Mouse (Mus musculus) stomach, embryonic 16.5 days (tissue): ENCODE measurements around the gene Plbd1. TPM values are rescaled to one million over a fixed set of nuclear protein-coding genes. Genes with fewer than 3 reads are reported as not detected.
A peak's percentile ranks its signal among the peaks of the same experiment; 100 is the strongest.

Experiments used
- ATAC-seq: fragments of 200-750 bp; cut with Nextera tagmentation; 2 replicates; pipeline ENCODE4 v1.8.0; 2017; ENCODE audit warnings: moderate number of reproducible peaks, moderate TSS enrichment; ENCODE audit not compliant: insufficient read depth, low FRiP score
- H3K27ac ChIP-seq: fragments of 300-500 bp; sonication (generic); 2 replicates; pipeline ENCODE4 v1.5.1; 2014; ENCODE audit warnings: low read length
- H3K27me3 ChIP-seq: fragments of 300-500 bp; sonication (generic); 2 replicates; pipeline ENCODE4 v1.6.1; 2014; ENCODE audit warnings: low read length, control low read depth, mixed read lengths; ENCODE audit not compliant: control insufficient read depth, insufficient read depth
- H3K36me3 ChIP-seq: fragments of 300-500 bp; sonication (generic); 2 replicates; pipeline ENCODE4 v1.6.1; 2014; ENCODE audit warnings: low read length; ENCODE audit not compliant: control insufficient read depth, insufficient read depth
- H3K4me1 ChIP-seq: fragments of 300-500 bp; sonication (generic); 2 replicates; pipeline ENCODE4 v1.6.1; 2014; ENCODE audit warnings: low read length, control low read depth, mixed read lengths; ENCODE audit not compliant: control insufficient read depth, insufficient read depth
- H3K4me2 ChIP-seq: fragments of 300-500 bp; sonication (generic); 2 replicates; pipeline ENCODE4 v1.6.1; 2014; ENCODE audit warnings: low read depth, low read length, mixed read lengths
- H3K4me3 ChIP-seq: fragments of 300-500 bp; sonication (generic); replicated peaks from 2 replicates; pipeline ENCODE4 v1.5.1; 2014; ENCODE audit warnings: mild to moderate bottlenecking, low read length
- H3K9ac ChIP-seq: fragments of 300-500 bp; sonication (generic); 2 replicates; pipeline ENCODE4 v1.6.1; 2014; ENCODE audit warnings: low read length
- H3K9me3 ChIP-seq: fragments of 300-500 bp; sonication (generic); replicated peaks from 2 replicates; pipeline ENCODE4 v1.6.1; 2016; ENCODE audit warnings: low read length, control low read depth; ENCODE audit not compliant: control insufficient read depth
- WGBS: fragments of 180-500 bp; shearing (Covaris S2); extraction: QIAGEN DNeasy Blood & Tissue Kit; methylation state at CpG from one replicate; pipeline ENCODE4 v1.1.7; 2014; 5-methylcytosine and 5-hydroxymethylcytosine counted together
- polyA plus RNA-seq: library from polyadenylated mRNA; unstranded; fragments of >200 nt; fragmentation: Nextera tagmentation; extraction: Ambion mirVana; gene quantifications from 2 replicates; pipeline ENCODE4 v1.2.1, GENCODE M21; 2015

Gene Plbd1
- 32.8 and 37.3 TPM in 2 replicates for polyA plus RNA-seq

DNA sequence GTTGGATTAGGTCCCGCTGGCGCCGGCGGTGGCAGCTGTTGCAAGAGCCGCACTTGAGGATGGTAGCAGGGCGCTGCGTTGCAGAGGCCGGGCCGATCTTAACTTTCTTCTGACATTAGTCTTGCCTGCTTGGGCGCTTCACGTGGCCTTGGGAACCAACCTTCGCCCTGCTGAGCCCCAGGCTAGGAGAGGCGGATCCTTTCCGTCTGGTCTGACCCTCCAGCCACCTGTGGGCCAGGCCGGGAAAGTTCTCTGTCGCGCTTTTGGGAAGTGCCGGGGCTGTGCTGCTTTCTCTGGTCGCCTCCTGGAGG is at the start of gene Plbd1:
Plbd1 (minus strand) TSS at position 223 of the 311 bp plus-strand sequence.
- H3K36me3 ChIP-seq, result no peaks in the 10 kb centered on the region
- peak within 1 kb of the TSS; percentile 21; the same call in 1 of the 2 replicates for H3K27ac ChIP-seq
- no peaks in the 10 kb centered on the region for H3K9me3 ChIP-seq
- H3K27me3 ChIP-seq, result peaks cover 10% of the 10 kb centered on the region; the same call in 1 of the 2 replicates
- peak; percentile 42 for ATAC-seq
- 3% methylated on average over 19 of the region's 19 CpGs for WGBS
- peaks cover 7% of the 10 kb centered on the region; the same call in 1 of the 2 replicates for H3K4me1 ChIP-seq
- peak within 1 kb of the TSS; percentile 42 for H3K4me3 ChIP-seq
- peak within 1 kb of the TSS; percentile 64 for H3K9ac ChIP-seq
- peak within 1 kb of the TSS; percentile 57 for H3K4me2 ChIP-seq

DNA sequence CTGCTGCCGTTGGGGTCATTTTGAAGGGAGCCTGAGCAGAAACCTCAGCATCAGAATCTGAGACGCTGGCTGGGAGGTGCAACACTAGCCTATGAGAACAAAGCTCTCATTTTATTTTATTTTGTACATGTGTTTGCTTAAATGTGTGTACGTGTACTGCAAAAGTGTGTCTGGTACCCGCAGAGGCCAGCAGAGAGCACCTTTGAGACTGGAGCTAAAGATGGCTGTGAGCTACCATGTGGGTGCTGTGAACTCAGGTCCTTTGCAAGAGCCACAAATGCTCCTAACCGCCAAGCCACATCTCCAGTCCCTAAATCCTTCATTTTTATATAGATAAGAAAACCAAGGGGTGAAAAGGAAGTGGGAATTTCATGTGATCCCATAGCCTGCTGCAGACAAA is 48.7 kb upstream of the Plbd1 start:
- H3K4me1 ChIP-seq, result no peaks in the 10 kb centered on the region
- no peaks in the 10 kb centered on the region for H3K36me3 ChIP-seq
- H3K9ac ChIP-seq, result no peak overlapping the region
- no peak overlapping the region for H3K4me3 ChIP-seq
- H3K27me3 ChIP-seq, result no peaks in the 10 kb centered on the region
- no peak for ATAC-seq
- H3K4me2 ChIP-seq, result no peak overlapping the region
- WGBS, result 87% methylated on average over 5 of the region's 5 CpGs
- no peak overlapping the region for H3K27ac ChIP-seq
- no peaks in the 10 kb centered on the region for H3K9me3 ChIP-seq

DNA sequence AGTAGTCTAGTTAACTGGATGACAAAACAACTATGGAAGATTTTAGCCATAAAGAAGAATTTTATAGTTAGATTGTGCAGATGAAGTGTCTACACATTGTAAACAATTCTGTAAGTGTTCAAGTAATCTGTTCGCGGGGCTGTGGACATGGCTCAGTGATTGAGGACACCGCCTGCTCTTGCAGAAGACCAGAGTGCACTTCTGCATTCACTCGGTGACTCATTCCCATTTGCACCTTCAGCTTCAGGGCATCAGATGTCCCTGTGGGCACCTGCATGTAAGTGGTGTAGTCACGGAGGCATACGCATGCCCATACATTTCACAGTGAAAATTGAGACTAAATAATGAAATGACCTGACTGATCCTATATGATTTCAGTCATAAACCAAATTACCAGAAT is 46.9 kb upstream of the Plbd1 start:
- 83% methylated on average over 6 of the region's 6 CpGs for WGBS
- Histone ChIP-seq H3K27me3 (no peaks in the 10 kb centered on the region), H3K36me3 (no peaks in the 10 kb centered on the region), H3K4me3 (no peak overlapping the region), H3K27ac (no peak overlapping the region), H3K4me2 (no peak overlapping the region), H3K4me1 (no peaks in the 10 kb centered on the region), H3K9ac (no peak overlapping the region), H3K9me3 (no peaks in the 10 kb centered on the region)
- no peak for ATAC-seq

DNA sequence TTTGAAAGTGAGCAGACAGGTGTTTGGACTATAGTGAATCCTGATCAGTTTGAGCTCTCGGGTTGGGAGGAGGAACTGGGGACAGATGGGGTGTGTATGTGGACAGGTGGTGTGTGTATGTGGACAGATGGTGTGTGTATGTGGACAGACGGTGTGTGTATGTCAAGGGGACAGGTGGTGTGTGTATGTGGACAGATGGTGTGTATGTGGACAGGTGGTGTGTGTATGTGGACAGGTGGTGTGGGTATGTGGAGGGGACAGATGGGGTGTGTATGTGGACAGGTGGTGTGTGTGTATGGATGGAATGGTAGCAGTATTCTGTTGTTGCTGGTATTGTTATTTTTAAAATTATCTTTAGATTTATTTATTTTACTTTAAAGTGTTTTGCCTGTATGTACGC is 40.1 kb upstream of the Plbd1 start:
- 71% methylated on average over 3 of the region's 3 CpGs for WGBS
- no peak overlapping the region for H3K9ac ChIP-seq
- no peak overlapping the region for H3K4me3 ChIP-seq
- H3K9me3 ChIP-seq, result no peaks in the 10 kb centered on the region
- H3K4me2 ChIP-seq, result no peak overlapping the region
- no peak overlapping the region for H3K27ac ChIP-seq
- no peaks in the 10 kb centered on the region for H3K27me3 ChIP-seq
- ATAC-seq, result no peak
- no peaks in the 10 kb centered on the region for H3K4me1 ChIP-seq
- no peaks in the 10 kb centered on the region for H3K36me3 ChIP-seq

DNA sequence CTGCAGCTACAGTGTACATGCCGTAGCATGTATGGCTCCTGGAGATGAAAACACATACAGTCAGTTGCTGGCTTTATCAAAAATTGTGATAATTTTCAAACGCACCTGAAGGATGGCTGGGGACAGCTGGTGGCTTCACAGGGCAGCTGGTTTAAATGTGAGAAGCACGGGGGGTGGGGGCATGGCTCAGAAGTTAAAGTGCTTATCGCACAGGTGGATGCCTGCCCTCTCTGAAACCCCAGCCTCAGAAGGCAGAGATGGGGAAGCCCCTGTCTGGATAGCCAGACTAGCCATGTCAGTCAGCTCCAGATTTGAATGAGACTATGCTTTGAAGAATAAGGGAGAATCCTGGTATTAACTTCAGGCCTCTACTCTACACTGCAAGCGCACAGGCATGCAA is 39.5 kb upstream of the Plbd1 start:
- Histone ChIP-seq H3K4me1 (no peaks in the 10 kb centered on the region), H3K27ac (no peak overlapping the region), H3K36me3 (no peaks in the 10 kb centered on the region), H3K4me3 (no peak overlapping the region), H3K9me3 (no peaks in the 10 kb centered on the region), H3K27me3 (no peaks in the 10 kb centered on the region), H3K9ac (no peak overlapping the region), H3K4me2 (no peak overlapping the region)
- no peak for ATAC-seq
- WGBS, result 76% methylated on average over 5 of the region's 5 CpGs

DNA sequence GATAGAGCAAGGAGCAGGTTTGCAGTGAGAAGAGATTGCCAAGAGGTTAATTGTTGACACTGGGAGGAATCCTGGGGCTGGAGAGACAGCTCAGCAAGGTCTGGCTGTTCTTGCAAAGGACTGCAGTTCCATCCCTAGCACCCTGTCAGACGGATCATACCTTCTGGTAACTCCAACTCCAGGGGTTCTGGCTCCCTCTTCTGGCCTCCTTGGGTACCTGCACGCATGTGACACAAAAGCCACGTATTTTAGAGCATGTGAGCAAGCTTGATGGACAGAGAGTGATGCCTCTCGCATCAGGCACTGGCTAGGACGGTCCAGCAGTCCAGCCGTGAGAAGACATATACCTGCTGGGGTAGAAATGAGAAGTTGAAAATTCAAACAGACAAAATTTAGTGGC is 29.6 kb upstream of the Plbd1 start:
- Histone ChIP-seq H3K4me2 (no peak overlapping the region), H3K27ac (no peak overlapping the region), H3K36me3 (no peaks in the 10 kb centered on the region), H3K27me3 (no peaks in the 10 kb centered on the region), H3K4me1 (no peaks in the 10 kb centered on the region), H3K4me3 (no peak overlapping the region), H3K9me3 (peaks cover 7% of the 10 kb centered on the region; the same call in 1 of the 2 replicates), H3K9ac (no peak overlapping the region)
- ATAC-seq, result no peak
- 89% methylated on average over 6 of the region's 6 CpGs for WGBS

DNA sequence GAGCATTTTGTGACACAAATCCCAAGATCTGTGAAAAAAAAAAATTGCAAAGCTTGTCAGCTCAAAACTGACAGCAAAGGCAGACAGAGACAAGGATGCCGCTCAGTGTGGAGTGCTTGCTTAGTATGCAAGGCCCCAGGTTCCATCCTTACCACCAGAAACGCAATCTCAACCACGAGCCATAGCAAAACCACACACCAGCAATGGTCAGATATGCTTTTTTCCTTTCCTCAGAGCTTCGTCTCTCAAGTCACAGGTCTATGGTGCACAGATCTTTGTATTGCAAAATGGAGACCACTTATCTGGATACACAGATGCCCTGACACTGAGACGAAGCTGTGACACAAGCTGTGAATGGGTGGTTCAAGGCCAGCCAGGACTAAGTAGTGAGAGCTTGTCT is 28.8 kb upstream of the Plbd1 start:
- H3K4me2 ChIP-seq, result no peak overlapping the region
- no peak overlapping the region for H3K27ac ChIP-seq

DNA sequence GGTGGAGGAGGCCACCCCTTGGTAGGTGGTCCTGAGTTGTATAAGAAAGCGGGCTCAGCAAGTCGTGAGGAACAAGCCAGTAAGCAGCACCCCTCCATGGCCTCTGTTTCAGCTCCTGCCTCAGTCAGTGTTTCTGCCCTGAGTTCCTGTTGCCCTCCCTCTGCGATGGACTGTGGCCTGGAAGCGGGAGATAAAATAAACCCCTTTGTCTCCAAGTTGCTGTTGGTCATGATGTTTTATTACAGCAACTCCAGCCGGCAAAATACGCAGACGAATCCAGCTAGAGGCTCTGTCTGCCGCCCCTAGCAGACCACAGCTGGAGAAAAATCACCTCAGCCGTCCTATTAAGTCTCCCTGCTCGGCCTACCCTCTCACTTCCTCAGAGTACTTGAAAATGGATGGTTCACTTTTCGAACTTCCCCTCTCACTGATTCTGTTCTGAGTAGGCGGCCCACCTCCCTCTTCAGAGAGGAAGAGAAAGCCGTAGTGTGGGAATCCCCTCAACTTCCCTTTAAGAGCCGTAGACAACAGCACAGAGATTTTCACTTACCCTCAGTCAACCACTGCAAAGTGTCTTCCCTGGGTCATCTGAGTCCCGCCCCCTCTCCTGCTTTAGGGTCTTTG is 28.2 kb upstream of the Plbd1 start:
- H3K4me1 ChIP-seq, result no peaks in the 10 kb centered on the region
- no peak overlapping the region for H3K9ac ChIP-seq
- no peaks in the 10 kb centered on the region for H3K27me3 ChIP-seq
- peaks cover 7% of the 10 kb centered on the region; the same call in 1 of the 2 replicates for H3K9me3 ChIP-seq
- ATAC-seq, result no peak
- H3K4me3 ChIP-seq, result no peak overlapping the region
- H3K36me3 ChIP-seq, result no peaks in the 10 kb centered on the region
- WGBS, result 50% methylated on average over 15 of the region's 15 CpGs
- H3K4me2 ChIP-seq, result no peak overlapping the region
- H3K27ac ChIP-seq, result peak overlapping the region; percentile 32; the same call in 1 of the 2 replicates

More for the DNA sequence above, 28.8 kb upstream of the Plbd1 start:
- Histone ChIP-seq H3K27me3 (no peaks in the 10 kb centered on the region), H3K9me3 (peaks cover 7% of the 10 kb centered on the region; the same call in 1 of the 2 replicates), H3K9ac (no peak overlapping the region), H3K4me1 (no peaks in the 10 kb centered on the region), H3K36me3 (no peaks in the 10 kb centered on the region), H3K4me3 (no peak overlapping the region)
- 70% methylated on average over 5 of the region's 5 CpGs for WGBS
- ATAC-seq, result no peak

DNA sequence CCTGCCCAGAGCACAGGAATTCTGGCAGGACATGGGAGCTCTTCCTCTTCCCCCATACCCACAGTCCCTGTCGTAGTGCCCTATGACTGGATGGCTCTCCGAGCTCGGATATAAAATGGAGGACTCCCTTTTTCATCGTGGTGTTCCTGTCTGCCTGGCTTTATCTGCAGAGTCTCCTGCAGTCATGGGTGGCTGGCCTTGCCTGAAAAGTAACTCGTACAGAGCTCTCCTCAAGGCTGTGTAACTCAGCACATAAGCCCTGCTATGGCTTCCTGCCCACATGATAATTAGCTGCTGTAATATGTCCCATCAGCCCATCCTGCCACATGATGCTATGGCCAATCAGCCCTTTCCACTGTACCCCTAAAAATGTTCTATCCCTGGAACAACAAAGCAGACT is 23.7 kb upstream of the Plbd1 start:
- Histone ChIP-seq H3K4me2 (no peak overlapping the region), H3K9me3 (no peaks in the 10 kb centered on the region), H3K36me3 (no peaks in the 10 kb centered on the region), H3K4me1 (no peaks in the 10 kb centered on the region), H3K9ac (no peak overlapping the region), H3K4me3 (no peak overlapping the region), H3K27ac (no peak overlapping the region), H3K27me3 (no peaks in the 10 kb centered on the region)
- no peak for ATAC-seq
- 72% methylated on average over 5 of the region's 5 CpGs for WGBS
